Mouse (Mus musculus) sigmoid colon, adult 10 weeks (tissue): ENCODE measurements around the gene Prr23a2. TPM values are rescaled to one million over a fixed set of nuclear protein-coding genes. Genes with fewer than 3 reads are reported as not detected.

Experiments used
- polyA plus RNA-seq: library from polyadenylated mRNA; stranded (reverse); fragments of 350-450 nt; fragmentation: Illumina TruSeq; extraction: RNeasy Lipid Tissue Mini Kit (QIAGEN cat#74804); gene quantifications from one replicate; pipeline ENCODE4 v1.2.3, GENCODE M21; 2014; ENCODE audit warnings: low read depth, low replicate concordance

Gene Prr23a2
- polyA plus RNA-seq: not detected

DNA sequence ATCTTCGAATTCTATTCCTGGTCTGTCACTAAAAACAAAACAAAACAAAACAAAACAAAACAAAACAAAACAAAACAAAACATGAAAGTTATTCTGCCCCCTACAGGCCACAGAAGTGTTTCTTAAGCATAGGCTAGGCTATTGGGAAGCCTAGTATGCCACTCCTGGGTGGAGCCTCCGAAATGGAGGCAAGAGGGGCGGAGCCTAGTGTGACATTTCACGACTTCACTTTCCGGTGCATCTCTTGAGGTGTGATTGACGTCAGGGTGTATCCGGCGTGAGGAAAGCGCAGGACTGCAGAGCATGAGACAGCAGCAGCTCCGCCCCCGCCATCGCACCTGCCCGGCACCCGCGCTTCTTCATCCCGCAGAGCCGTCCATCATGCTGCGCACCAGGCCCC, at the start of gene Prr23a2:
TSS of gene Prr23a2 (plus strand) at position 285 of the 400 bp plus-strand sequence.

DNA sequence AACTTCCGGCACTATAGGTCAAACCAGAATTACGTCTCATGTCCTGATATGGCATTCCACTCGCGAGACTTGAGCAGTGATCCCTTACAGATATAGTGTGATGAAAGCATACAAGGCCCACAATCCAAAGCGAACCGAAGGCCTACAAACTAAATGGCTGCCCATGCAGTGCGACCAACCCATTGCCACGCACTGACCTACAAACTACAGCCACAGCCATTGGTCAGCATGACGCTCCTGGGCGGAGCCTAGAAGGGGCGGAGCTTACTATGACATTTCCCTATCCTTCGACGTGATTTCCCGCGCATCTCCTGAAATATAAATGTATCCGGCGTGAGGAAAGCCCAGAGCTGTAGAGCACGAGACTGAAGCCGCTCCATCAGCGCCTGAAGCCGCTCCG, 14.2 kb upstream of the Prr23a2 start, which contains the start of gene Prr23a1:
TSS of gene Prr23a1 (plus strand) at position 387 of the 400 bp plus-strand sequence.

DNA sequence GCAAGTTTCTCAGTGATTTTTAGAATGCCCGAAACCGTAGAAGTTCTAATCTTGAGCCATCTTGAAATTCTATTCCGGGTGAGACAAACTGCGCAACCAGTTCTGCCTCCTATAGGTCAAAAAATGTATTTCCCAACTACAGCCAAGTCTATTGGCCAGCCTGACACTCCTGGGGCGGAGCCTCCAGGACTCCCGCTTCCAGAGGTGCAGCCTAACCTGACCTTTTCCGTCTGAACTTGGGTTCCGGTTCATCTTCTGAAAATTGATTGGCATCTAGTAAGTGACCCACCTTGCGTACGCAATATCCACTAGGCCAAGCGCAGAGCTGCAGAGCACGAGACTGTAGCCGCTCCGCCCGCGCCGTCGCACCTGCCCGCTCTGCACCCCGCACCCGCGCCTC, 8.3 kb downstream of the Prr23a2 start, which contains the start of gene Prr23a3:
TSS of gene Prr23a3 (plus strand) at position 197 of the 400 bp plus-strand sequence.

DNA sequence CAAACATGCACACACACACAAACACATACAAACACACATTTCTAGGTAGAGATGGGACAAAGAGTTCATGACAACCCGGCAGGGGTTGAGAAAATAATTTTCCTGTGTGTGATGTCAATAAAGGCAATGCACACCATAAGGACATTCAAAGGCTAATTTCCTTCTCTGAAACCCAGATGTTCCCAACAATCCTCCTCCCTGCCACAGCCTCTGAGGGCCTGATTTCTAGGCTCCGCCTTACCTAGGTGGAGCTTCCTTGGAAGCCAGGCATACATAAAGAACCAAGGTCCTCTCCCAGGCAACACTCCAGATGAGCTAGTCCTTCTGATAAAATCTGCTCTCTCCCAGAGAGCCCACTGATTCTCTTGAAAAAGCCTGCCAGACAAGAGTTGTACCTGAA, 46.5 kb downstream of the Prr23a2 start, which contains the start of gene 7420426K07Rik:
TSS of gene 7420426K07Rik (plus strand) at position 301 of the 400 bp plus-strand sequence.

Other genes starting within 250 kb of the Prr23a2 start
- gene Prr23a1, start 14.0 kb upstream of the Prr23a2 start, polyA plus RNA-seq: not detected
- not detected for gene Prr23a3, start 8.3 kb downstream of the Prr23a2 start, polyA plus RNA-seq
- gene 7420426K07Rik, start 46.6 kb downstream of the Prr23a2 start, polyA plus RNA-seq: not detected
- not detected for gene Foxl2, start 98.8 kb downstream of the Prr23a2 start, polyA plus RNA-seq
- gene Faim, start 129.9 kb downstream of the Prr23a2 start, polyA plus RNA-seq: 18.7 TPM
- 222 TPM for gene Gm1123, start 179.2 kb downstream of the Prr23a2 start, polyA plus RNA-seq